Mouse (Mus musculus) adrenal gland, postnatal 36 days (tissue): ENCODE data around the gene Trpv1. TPM values are rescaled to one million over a fixed set of nuclear protein-coding genes. Genes with fewer than 3 reads are reported as not detected.

Experiments
- DNase-seq, 2 experiments: peaks; one replicate each; pipeline ENCODE4 v3.0.0; 2021; ENCODE audit warnings: mixed read lengths in 1 of 2
- long read RNA-seq, 2 experiments: library from polyadenylated mRNA; stranded (forward); transcript quantifications; one replicate each; pipeline ENCODE4 v2.0.0; 2021; ENCODE audit warnings: borderline sequencing depth in 2 of 2
- total RNA-seq, 2 experiments: library from RNA; stranded (reverse); gene quantifications; 2 replicates each; pipeline ENCODE4 v1.2.3; 2021

The Trpv1 gene
- total RNA-seq = under 1 TPM; 0.13 to 0.36 TPM
- long read RNA-seq, experiment 1, partial matches to known transcripts = 0 of 1 reads
- long read RNA-seq, experiment 1, other reads (novel, unspliced or antisense) = 0 of 1 reads
- long read RNA-seq, experiment 2 = 0 reads

GRCm38 (mm10) chr11:73233992-73234391 is at the start of gene Trpv1:
Gene Trpv1, plus strand, starts transcription at chr11:73234292.
- DNase-seq = no peak

GRCm38 (mm10) chr11:73185872-73186615 is 48.0 kb upstream of the Trpv1 start:
- no peak for DNase-seq

GRCm38 (mm10) chr11:73187231-73187630 is 46.9 kb upstream of the Trpv1 start:
- DNase-seq = no peak

- DNase-seq = peak; percentile 44 to 47
Observed at GRCm38 (mm10) chr11:73193047-73193446, 41.0 kb upstream of the Trpv1 start.

GRCm38 (mm10) chr11:73194444-73194843 is 39.6 kb upstream of the Trpv1 start:
- no peak for DNase-seq

GRCm38 (mm10) chr11:73198190-73198589 is 35.9 kb upstream of the Trpv1 start:
- no peak for DNase-seq

- DNase-seq = peak; percentile 83 to 85
Observed at GRCm38 (mm10) chr11:73198603-73199229, 35.4 kb upstream of the Trpv1 start, which contains the start of gene Ctns. Gene Ctns, minus strand, starts transcription at chr11:73199042.

- DNase-seq = peak; percentile 94 to 95
Observed at GRCm38 (mm10) chr11:73199230-73199712, 34.8 kb upstream of the Trpv1 start, which contains the start of gene Shpk. Gene Shpk, plus strand, starts transcription at chr11:73199460.

- peak in 1 of 2 experiments; percentile 34 for DNase-seq
Observed at GRCm38 (mm10) chr11:73199879-73200278, 34.2 kb upstream of the Trpv1 start.

- DNase-seq = peak; percentile 32 to 43
Observed at GRCm38 (mm10) chr11:73201021-73201420, 33.1 kb upstream of the Trpv1 start.

- no peak for DNase-seq
Observed at GRCm38 (mm10) chr11:73201597-73201996, 32.5 kb upstream of the Trpv1 start.

- no peak for DNase-seq
Observed at GRCm38 (mm10) chr11:73203895-73204294, 30.2 kb upstream of the Trpv1 start.

GRCm38 (mm10) chr11:73205194-73205593 is 28.9 kb upstream of the Trpv1 start:
- no peak for DNase-seq

GRCm38 (mm10) chr11:73207621-73208020 is 26.5 kb upstream of the Trpv1 start:
- DNase-seq = no peak

- no peak for DNase-seq
Observed at GRCm38 (mm10) chr11:73213956-73214355, 20.1 kb upstream of the Trpv1 start.

- DNase-seq = no peak
Observed at GRCm38 (mm10) chr11:73219671-73220070, 14.4 kb upstream of the Trpv1 start.

- DNase-seq = no peak
Observed at GRCm38 (mm10) chr11:73220651-73221050, 13.4 kb upstream of the Trpv1 start.

GRCm38 (mm10) chr11:73222846-73223245 is 11.2 kb upstream of the Trpv1 start:
- DNase-seq = no peak

- DNase-seq = peak; percentile 35 to 63
Observed at GRCm38 (mm10) chr11:73223966-73224365, 10.1 kb upstream of the Trpv1 start.

- DNase-seq = no peak
Observed at GRCm38 (mm10) chr11:73225856-73226255, 8.2 kb upstream of the Trpv1 start.

GRCm38 (mm10) chr11:73228881-73229280 is 5.2 kb upstream of the Trpv1 start:
- no peak for DNase-seq

- DNase-seq = peak in 1 of 2 experiments; percentile 13
Observed at GRCm38 (mm10) chr11:73230081-73230480, 4.0 kb upstream of the Trpv1 start.

- no peak for DNase-seq
Observed at GRCm38 (mm10) chr11:73232513-73232912, 1.6 kb upstream of the Trpv1 start.
